Mouse (Mus musculus) adipocyte (in vitro differentiated cells): ENCODE results near the gene Bcl6b.

Experiments used
- DNase-seq: peaks from one replicate; pipeline ENCODE4 v3.0.0-alpha.2; 2016; ENCODE audit warnings: low spot score

The Bcl6b gene

GRCm38 (mm10) chr11:70229260-70230010 lies at the start of gene Bcl6b:
TSS of gene Bcl6b (minus strand) at chr11:70229798.
- DNase-seq: no peak

- DNase-seq: no peak
These were observed 49.4 kb upstream of the Bcl6b start for GRCm38 (mm10) chr11:70278961-70279360.

GRCm38 (mm10) chr11:70271641-70272040 lies 42.0 kb upstream of the Bcl6b start:
- DNase-seq: no peak

GRCm38 (mm10) chr11:70266405-70266804 lies 36.8 kb upstream of the Bcl6b start:
- DNase-seq: peak; percentile 39

GRCm38 (mm10) chr11:70265819-70266218 lies 36.2 kb upstream of the Bcl6b start:
- no peak for DNase-seq

- no peak for DNase-seq
These were observed 35.7 kb upstream of the Bcl6b start for GRCm38 (mm10) chr11:70265252-70265651.

GRCm38 (mm10) chr11:70259035-70259434 lies 29.4 kb upstream of the Bcl6b start:
- DNase-seq: no peak

- DNase-seq: no peak
These were observed 25.4 kb upstream of the Bcl6b start, which contains the start of gene Alox12 for GRCm38 (mm10) chr11:70254931-70255531. TSS of gene Alox12 (minus strand) at chr11:70255353.

GRCm38 (mm10) chr11:70254337-70254736 lies 24.7 kb upstream of the Bcl6b start:
- DNase-seq: no peak

GRCm38 (mm10) chr11:70251853-70252252 lies 22.3 kb upstream of the Bcl6b start:
- DNase-seq: no peak

GRCm38 (mm10) chr11:70250150-70250549 lies 20.6 kb upstream of the Bcl6b start:
- DNase-seq: no peak

GRCm38 (mm10) chr11:70247136-70247845 lies 17.7 kb upstream of the Bcl6b start:
- DNase-seq: peak; percentile 80

GRCm38 (mm10) chr11:70242591-70242990 lies 13.0 kb upstream of the Bcl6b start:
- DNase-seq: no peak

GRCm38 (mm10) chr11:70239541-70240279 lies 10.1 kb upstream of the Bcl6b start, which contains the start of the genes Gm21988 and Rnasek:
TSS of gene Gm21988 (minus strand) at chr11:70239830.
TSS of gene Rnasek (minus strand) at chr11:70239842.
- peak; percentile 93 for DNase-seq

- peak; percentile 75 for DNase-seq
These were observed 9.2 kb upstream of the Bcl6b start for GRCm38 (mm10) chr11:70238591-70239440.

GRCm38 (mm10) chr11:70237457-70238167 lies 8.0 kb upstream of the Bcl6b start, which contains the start of gene 0610010K14Rik:
TSS of gene 0610010K14Rik (minus strand) at chr11:70237914.
- peak; percentile 95 for DNase-seq

GRCm38 (mm10) chr11:70236717-70237116 lies 7.1 kb upstream of the Bcl6b start:
- DNase-seq: no peak

GRCm38 (mm10) chr11:70235254-70235900 lies 5.8 kb upstream of the Bcl6b start:
- no peak for DNase-seq

- DNase-seq: no peak
These were observed 4.9 kb upstream of the Bcl6b start for GRCm38 (mm10) chr11:70234497-70234896.

- no peak for DNase-seq
These were observed 4.4 kb upstream of the Bcl6b start for GRCm38 (mm10) chr11:70234037-70234436.
